Mouse (Mus musculus) limb, embryonic 11.5 days (tissue): ENCODE measurements around the gene Muc13. TPM values are rescaled to one million over a fixed set of nuclear protein-coding genes. Genes with fewer than 3 reads are reported as not detected.

ENCODE experiments used
- ATAC-seq: fragments of 200-750 bp; cut with Nextera tagmentation; 2 replicates; pipeline ENCODE4 v1.8.0; 2017; ENCODE audit warnings: low read depth; ENCODE audit not compliant: insufficient number of reproducible peaks, low FRiP score, low TSS enrichment
- DNase-seq: peaks from one replicate; pipeline ENCODE4 v3.0.0-alpha.2; 2015; ENCODE audit warnings: low spot score
- H3K27ac ChIP-seq: fragments of 300-500 bp; sonication (generic); replicated peaks from 2 replicates; pipeline ENCODE4 v1.5.1; 2014; ENCODE audit warnings: low read depth, mild to moderate bottlenecking, low read length
- H3K27me3 ChIP-seq: fragments of 300-500 bp; sonication (generic); 2 replicates; pipeline ENCODE4 v1.6.1; 2014; ENCODE audit warnings: mild to moderate bottlenecking, low read length, mixed read lengths; ENCODE audit not compliant: control insufficient read depth, insufficient read depth
- H3K36me3 ChIP-seq: fragments of 300-500 bp; sonication (generic); 2 replicates; pipeline ENCODE4 v1.6.1; 2014; ENCODE audit warnings: mild to moderate bottlenecking, low read length, moderate library complexity, mixed read lengths; ENCODE audit not compliant: control insufficient read depth, insufficient read depth
- H3K4me1 ChIP-seq: fragments of 300-500 bp; sonication (generic); 2 replicates; pipeline ENCODE4 v1.6.1; 2014; ENCODE audit warnings: low read length, mixed read lengths; ENCODE audit not compliant: control insufficient read depth, insufficient read depth
- H3K4me2 ChIP-seq: fragments of 300-500 bp; sonication (generic); 2 replicates; pipeline ENCODE4 v1.6.1; 2014; ENCODE audit warnings: low read depth, mild to moderate bottlenecking, moderate library complexity; ENCODE audit not compliant: severe bottlenecking
- H3K4me3 ChIP-seq: fragments of 300-500 bp; sonication (generic); 2 replicates; pipeline ENCODE4 v1.5.1; 2014; ENCODE audit warnings: low read depth, low read length
- H3K9ac ChIP-seq: fragments of 300-500 bp; sonication (generic); 2 replicates; pipeline ENCODE4 v1.6.1; 2014; ENCODE audit warnings: mild to moderate bottlenecking, low read length
- H3K9me3 ChIP-seq: fragments of 300-500 bp; sonication (generic); 2 replicates; pipeline ENCODE4 v1.6.1; 2016; ENCODE audit warnings: low read length; ENCODE audit not compliant: control insufficient read depth
- WGBS: fragments of 180-500 bp; shearing (Covaris S2); extraction: QIAGEN DNeasy Blood & Tissue Kit; methylation state at CpG from one replicate; pipeline ENCODE4 v1.1.7; 2014; 5-methylcytosine and 5-hydroxymethylcytosine counted together
- polyA plus RNA-seq: library from polyadenylated mRNA; unstranded; fragments of >200 nt; fragmentation: Nextera tagmentation; extraction: Ambion mirVana; gene quantifications from 2 replicates; pipeline ENCODE4 v1.2.1, GENCODE M21; 2014

Muc13 gene
- polyA plus RNA-seq, 1 experiment from 2014 or later: 0.15 TPM

DNA sequence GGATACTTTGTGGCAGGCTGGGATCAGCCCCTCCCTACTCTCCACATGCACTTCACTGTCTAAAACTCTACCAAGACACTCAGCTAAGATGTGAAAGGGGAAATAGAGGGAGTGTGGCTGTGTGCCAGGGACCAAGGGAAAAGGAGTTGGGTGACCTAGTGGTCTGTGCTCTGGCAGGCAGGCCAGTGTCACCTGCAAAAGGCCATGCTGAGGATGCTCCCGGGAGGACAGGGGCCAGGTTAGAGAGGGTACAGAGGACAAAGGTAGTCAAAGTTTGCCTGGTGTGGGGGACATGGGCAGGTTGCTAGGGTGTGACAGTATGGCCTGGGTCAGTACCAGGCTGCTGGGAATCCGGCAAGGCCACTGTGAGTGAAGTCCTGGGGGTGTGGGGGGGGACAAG is 64.9 kb downstream of the Muc13 start:
- no peak for ATAC-seq
- 85% methylated on average over 2 of the region's 2 CpGs for WGBS
- no peak overlapping the region for H3K27ac ChIP-seq
- H3K4me1 ChIP-seq: peaks cover 4% of the 10 kb centered on the region; the same call in 1 of the 2 replicates
- no peaks in the 10 kb centered on the region for H3K36me3 ChIP-seq
- no peaks in the 10 kb centered on the region for H3K27me3 ChIP-seq
- H3K9me3 ChIP-seq: no peaks in the 10 kb centered on the region
- H3K4me2 ChIP-seq: no peak overlapping the region
- no peak for DNase-seq
- no peak overlapping the region for H3K9ac ChIP-seq
- no peak overlapping the region for H3K4me3 ChIP-seq

- ATAC-seq (no peak), DNase-seq (no peak)
- H3K9ac ChIP-seq: no peak overlapping the region
- peaks cover 4% of the 10 kb centered on the region; the same call in 1 of the 2 replicates for H3K4me1 ChIP-seq
- no peaks in the 10 kb centered on the region for H3K27me3 ChIP-seq
- no peaks in the 10 kb centered on the region for H3K9me3 ChIP-seq
- H3K4me2 ChIP-seq: no peak overlapping the region
- no peak overlapping the region for H3K4me3 ChIP-seq
- no peaks in the 10 kb centered on the region for H3K36me3 ChIP-seq
- no peak overlapping the region for H3K27ac ChIP-seq
- 59% methylated on average over 5 of the region's 5 CpGs for WGBS
Measured at GRCm38 (mm10) chr16:33859380-33859779, 65.5 kb downstream of the Muc13 start.

GRCm38 (mm10) chr16:33859988-33860700 is 66.3 kb downstream of the Muc13 start:
- Histone ChIP-seq H3K9me3 (no peaks in the 10 kb centered on the region), H3K4me1 (peaks cover 4% of the 10 kb centered on the region; the same call in 1 of the 2 replicates), H3K36me3 (no peaks in the 10 kb centered on the region), H3K9ac (no peak overlapping the region), H3K4me2 (no peak overlapping the region), H3K4me3 (no peak overlapping the region), H3K27me3 (no peaks in the 10 kb centered on the region), H3K27ac (no peak overlapping the region)
- 50% methylated on average over 14 of the region's 14 CpGs for WGBS
- no peak for ATAC-seq
- DNase-seq: no peak

DNA sequence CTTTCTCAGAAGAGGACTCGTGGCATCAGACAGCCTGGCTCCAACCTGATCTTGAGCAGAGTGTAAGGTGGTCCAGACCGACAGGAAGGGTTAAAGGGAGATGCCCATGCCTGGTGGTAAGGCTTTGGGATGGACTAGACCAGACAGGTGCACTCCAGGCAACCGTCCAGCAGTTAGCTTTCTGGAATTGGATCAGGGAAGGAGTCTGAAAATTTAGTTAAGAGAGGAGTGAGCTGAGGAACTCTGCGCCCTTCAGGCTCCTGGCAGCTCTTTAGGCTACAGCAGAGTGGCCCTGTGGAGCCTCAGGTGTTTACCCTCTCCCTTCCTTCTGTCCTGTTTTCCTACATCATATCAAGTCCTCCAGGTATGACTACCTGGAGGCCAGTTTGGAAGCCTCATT is 68.6 kb downstream of the Muc13 start:
- no peaks in the 10 kb centered on the region for H3K9me3 ChIP-seq
- no peaks in the 10 kb centered on the region for H3K27me3 ChIP-seq
- no peak overlapping the region for H3K27ac ChIP-seq
- H3K9ac ChIP-seq: no peak overlapping the region
- DNase-seq (no peak), ATAC-seq (no peak)
- H3K36me3 ChIP-seq: no peaks in the 10 kb centered on the region
- 84% methylated on average over 4 of the region's 4 CpGs for WGBS
- H3K4me1 ChIP-seq: peaks cover 4% of the 10 kb centered on the region; the same call in 1 of the 2 replicates
- H3K4me3 ChIP-seq: no peak overlapping the region
- H3K4me2 ChIP-seq: no peak overlapping the region

GRCm38 (mm10) chr16:33863208-33863751 is 69.4 kb downstream of the Muc13 start:
- Histone ChIP-seq H3K36me3 (no peaks in the 10 kb centered on the region), H3K9ac (no peak overlapping the region), H3K4me2 (no peak overlapping the region), H3K27ac (no peak overlapping the region), H3K9me3 (no peaks in the 10 kb centered on the region), H3K4me3 (no peak overlapping the region), H3K27me3 (no peaks in the 10 kb centered on the region), H3K4me1 (peaks cover 4% of the 10 kb centered on the region; the same call in 1 of the 2 replicates)
- no peak for ATAC-seq
- no peak for DNase-seq
- 60% methylated on average over 5 of the region's 5 CpGs for WGBS

Other genes starting within 250 kb of the Muc13 start
- gene Heg1, start 109.7 kb upstream of the Muc13 start, polyA plus RNA-seq: 11.0 and 11.2 TPM in 2 replicates
- 64.9 and 65.8 TPM in 2 replicates for gene Itgb5, start 35.6 kb downstream of the Muc13 start, polyA plus RNA-seq
- 96.4 and 99.1 TPM in 2 replicates for gene Umps, start 173.0 kb downstream of the Muc13 start, polyA plus RNA-seq